In the genomic region with DNA sequence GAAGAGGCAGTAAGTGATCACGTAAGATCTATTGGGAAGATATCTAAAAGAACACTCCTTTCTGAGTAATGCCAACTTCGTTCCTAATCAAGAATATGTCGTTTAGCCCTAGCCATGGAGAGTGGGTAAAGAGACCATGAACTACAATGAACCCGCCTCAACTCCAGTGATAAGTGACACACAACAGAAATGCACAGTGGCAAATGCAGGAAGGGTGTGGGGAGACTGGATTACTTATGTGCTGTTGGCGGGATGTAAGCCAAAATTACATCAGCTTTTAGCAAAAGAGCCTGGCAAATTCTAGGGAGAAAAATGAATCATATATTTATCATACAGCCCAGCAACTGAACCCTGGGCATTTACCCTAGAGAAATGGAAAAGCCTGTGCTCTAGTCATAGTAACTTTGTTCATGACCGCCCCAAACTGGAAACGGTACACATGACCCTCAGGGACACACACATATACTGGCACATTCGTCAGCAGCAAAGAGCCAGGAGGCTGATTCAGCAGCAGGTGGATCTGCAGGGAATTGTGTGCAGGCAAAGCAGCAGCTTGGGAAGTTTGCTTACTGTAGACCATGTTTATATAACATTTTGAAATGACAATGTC, we compare ENCODE assay signal across 20 mouse cellular contexts. TPM values are rescaled to one million over a fixed set of nuclear protein-coding genes. Genes with fewer than 3 reads are reported as not detected.
DNase-seq lines count a peak whose midpoint lies in the region; ATAC-seq and TF ChIP-seq lines count a peak whose summit lies in the region.
"Had no signal": no experiment of that assay in that cellular context is flagged by ENCODE, and none has a peak within 500 bp of the region (broad histone marks: within the 10 kb centered on the region; RNA-seq: fewer than 3 reads in every experiment).

No protein-coding gene starts in this region.

- H3K4me3 ChIP-seq in gastrocnemius, adult 2 months, result no peak overlapping the region
- no peak overlapping the region for H3K4me3 ChIP-seq in layer of hippocampus, adult 2 months
- H3K4me3 ChIP-seq in limb, embryonic 10.5 days, result no peak overlapping the region
- H3K4me3 ChIP-seq: forebrain, embryonic 10.5 days; hindbrain, embryonic 15.5 days; intestine, embryonic 15.5 days; kidney, embryonic 15.5 days; limb, embryonic 12.5 days; liver, embryonic 12.5 days; midbrain, embryonic 13.5 days; neural tube, embryonic 15.5 days had no signal

- H3K9me3 ChIP-seq in limb, embryonic 10.5 days (replicated peaks), result no peaks in the 10 kb centered on the region
- H3K9me3 ChIP-seq: forebrain, embryonic 10.5 days; G1E; hindbrain, embryonic 15.5 days; intestine, embryonic 15.5 days; kidney, embryonic 15.5 days; limb, embryonic 12.5 days; liver, embryonic 12.5 days; midbrain, embryonic 13.5 days; neural tube, embryonic 15.5 days had no signal

- H3K27me3 ChIP-seq in limb, embryonic 10.5 days (ENCODE audit: low read depth, poor library complexity, severe bottlenecking), result no peaks in the 10 kb centered on the region
- H3K27me3 ChIP-seq: hindbrain, embryonic 15.5 days; intestine, embryonic 15.5 days; kidney, embryonic 15.5 days; limb, embryonic 12.5 days; liver, embryonic 12.5 days; midbrain, embryonic 13.5 days; neural tube, embryonic 15.5 days had no signal

- no peak for DNase-seq in gastrocnemius, adult 2 months
- no peak for DNase-seq in gastrocnemius, postnatal 25 days
- DNase-seq in layer of hippocampus, adult 2 months (ENCODE audit: low spot score in 2 of 2), result peak in 1 of 2 experiments; percentile 27
- DNase-seq in layer of hippocampus, adult 9-10 months (ENCODE audit: low spot score), result no peak
- peak; percentile 79 for DNase-seq in 3T3-L1 (ENCODE audit: low read depth, low spot score)
- DNase-seq in limb, embryonic 10.5 days (ENCODE audit: low spot score), result no peak
- DNase-seq: cerebellum, adult 8-10 months; gastrocnemius, postnatal 10 days; heart, postnatal 36 days; lung, adult 2 months had no signal

- ATAC-seq in megakaryocyte progenitor cell, adult 5-6 weeks (replicated peaks; ENCODE audit: poor library complexity), result peak; percentile 18; the same call in 1 of the 2 replicates
- ATAC-seq: intestine, embryonic 15.5 days; liver, embryonic 12.5 days; midbrain, embryonic 13.5 days had no signal

- no peaks in the 10 kb centered on the region for H3K36me3 ChIP-seq in limb, embryonic 10.5 days
- H3K36me3 ChIP-seq: forebrain, embryonic 10.5 days; G1E; hindbrain, embryonic 15.5 days; intestine, embryonic 15.5 days; kidney, embryonic 15.5 days; limb, embryonic 12.5 days; liver, embryonic 12.5 days; midbrain, embryonic 13.5 days; neural tube, embryonic 15.5 days had no signal

- 91% methylated on average over 8 of the region's 8 CpGs for WGBS in limb, embryonic 10.5 days

- H3K27ac ChIP-seq in gastrocnemius, adult 2 months, result peak overlapping the region; percentile 53
- H3K27ac ChIP-seq in layer of hippocampus, adult 2 months, result 0 out of 2 replicates have a peak overlapping the region, but pooled peaks have one; percentile 15
- no peak overlapping the region for H3K27ac ChIP-seq in limb, embryonic 10.5 days
- H3K27ac ChIP-seq: hindbrain, embryonic 15.5 days; intestine, embryonic 15.5 days; liver, embryonic 12.5 days; midbrain, embryonic 13.5 days; neural tube, embryonic 15.5 days had no signal

- TF ChIP-seq CTCF in gastrocnemius, adult 2 months (IDR thresholded peaks at IDR 0.05), result no peak
- no peak for TF ChIP-seq CTCF in layer of hippocampus, adult 2 months (conservative IDR thresholded peaks at IDR 0.05)

- peaks cover 39% of the 10 kb centered on the region for H3K4me1 ChIP-seq in limb, embryonic 10.5 days
- H3K4me1 ChIP-seq: midbrain, embryonic 13.5 days had no signal

- intact Hi-C loops in gastrocnemius, adult 2 months (cut with DNase I), result no loop called here

RNA-seq across cellular contexts. Expression of a gene that starts 58.2 kb away (rescaled TPM):
- total RNA-seq in gastrocnemius, adult 2 months (2021), result 1 to 10 TPM; 5.3 to 5.6 TPM
- 1 to 10 TPM; 4.0 to 4.9 TPM for total RNA-seq in gastrocnemius, postnatal 25 days (2021)
- total RNA-seq in layer of hippocampus, adult 2 months (2021), result 100 to 1,000 TPM in 1 of 2 experiments, 10 to 100 TPM in 1; 95.8 to 109 TPM
- 18.9 and 26.4 TPM in 2 replicates for total RNA-seq in megakaryocyte progenitor cell, adult 5-6 weeks (2015)
- total RNA-seq in megakaryocyte progenitor cell, adult 5-6 weeks (2017), result 26.1 and 47.3 TPM in 2 replicates
- polyA plus RNA-seq in limb, embryonic 10.5 days (2016; fragmentation: Nextera tagmentation; extraction: Ambion mirVana), result 40.0 and 51.8 TPM in 2 replicates
